Mouse (Mus musculus): ENCODE measurements around the gene Hspa5. TPM values are rescaled to one million over a fixed set of nuclear protein-coding genes. Genes with fewer than 3 reads are reported as not detected.
"Not testable (repeated sequence)": the region's sequence is repeated elsewhere in the genome, so short reads cannot be mapped to it uniquely, and the experiment has no call there.

The Hspa5 gene
- polyA plus RNA-seq, 1 experiment from 2014 or later = 940 TPM

GRCm38 (mm10) chr2:34801516-34802482, 30.0 kb downstream of the Hspa5 start:
- Histone ChIP-seq H3K36me3 (ENCODE audit: control insufficient read depth, insufficient read depth, low read length) (peaks cover 5% of the 10 kb centered on the region; the same call in 1 of the 2 replicates), H3K27ac (ENCODE audit: low read length) (peak overlapping the region; percentile 86), H3K4me3 (ENCODE audit: low read length) (peak overlapping the region; percentile 71), H3K9me3 (ENCODE audit: control insufficient read depth, low read length) (no peaks in the 10 kb centered on the region), H3K4me1 (replicated peaks; ENCODE audit: control insufficient read depth, insufficient read depth, low read length) (peaks cover 20% of the 10 kb centered on the region), H3K9ac (ENCODE audit: low read length) (peak overlapping the region; percentile 87), H3K4me2 (ENCODE audit: low read depth, low read length) (peak overlapping the region; percentile 48), H3K27me3 (ENCODE audit: control insufficient read depth, insufficient read depth, low read depth, low read length) (no peaks in the 10 kb centered on the region)
- ATAC-seq (ENCODE audit: low read depth) = peak; percentile 97
- WGBS = 4% methylated on average over 39 of the region's 39 CpGs

- Histone ChIP-seq H3K4me1 (replicated peaks; ENCODE audit: control insufficient read depth, insufficient read depth, low read length) (peaks cover 20% of the 10 kb centered on the region), H3K4me2 (ENCODE audit: low read depth, low read length) (peak overlapping the region; percentile 79), H3K27ac (ENCODE audit: low read length) (peak overlapping the region; percentile 86), H3K9ac (ENCODE audit: low read length) (peak overlapping the region; percentile 87), H3K4me3 (ENCODE audit: low read length) (peak overlapping the region; percentile 71)
- WGBS = 0% methylated on average over 21 of the region's 32 CpGs
- not testable (repeated sequence) for H3K27me3 ChIP-seq (ENCODE audit: control insufficient read depth, insufficient read depth, low read depth, low read length); H3K9me3 ChIP-seq (ENCODE audit: control insufficient read depth, low read length); H3K36me3 ChIP-seq (ENCODE audit: control insufficient read depth, insufficient read depth, low read length)
- peak; percentile 47 for ATAC-seq (ENCODE audit: low read depth)
These were observed 30.9 kb downstream of the Hspa5 start for GRCm38 (mm10) chr2:34802565-34803245.

- H3K36me3 ChIP-seq (ENCODE audit: control insufficient read depth, insufficient read depth, low read length) = peaks cover 7% of the 10 kb centered on the region; the same call in 1 of the 2 replicates
- H3K27ac ChIP-seq (ENCODE audit: low read length) = no peak overlapping the region
- H3K27me3 ChIP-seq (ENCODE audit: control insufficient read depth, insufficient read depth, low read depth, low read length) = no peaks in the 10 kb centered on the region
- 83% methylated on average over 3 of the region's 3 CpGs for WGBS
- H3K9ac ChIP-seq (ENCODE audit: low read length) = no peak overlapping the region
- 0 out of 2 replicates have a peak overlapping the region, but pooled peaks have one; percentile 6 for H3K4me3 ChIP-seq (ENCODE audit: low read length)
- H3K4me2 ChIP-seq (ENCODE audit: low read depth, low read length) = peak overlapping the region; percentile 50
- H3K4me1 ChIP-seq (replicated peaks; ENCODE audit: control insufficient read depth, insufficient read depth, low read length) = peaks cover 20% of the 10 kb centered on the region
- H3K9me3 ChIP-seq (ENCODE audit: control insufficient read depth, low read length) = no peaks in the 10 kb centered on the region
- ATAC-seq (ENCODE audit: low read depth) = no peak
These were observed 32.0 kb downstream of the Hspa5 start for GRCm38 (mm10) chr2:34803746-34804145.

- ATAC-seq (ENCODE audit: low read depth) = no peak
- Histone ChIP-seq H3K4me1 (replicated peaks; ENCODE audit: control insufficient read depth, insufficient read depth, low read length) (peaks cover 16% of the 10 kb centered on the region), H3K9ac (ENCODE audit: low read length) (no peak overlapping the region), H3K9me3 (ENCODE audit: control insufficient read depth, low read length) (no peaks in the 10 kb centered on the region), H3K36me3 (ENCODE audit: control insufficient read depth, insufficient read depth, low read length) (peaks cover 9% of the 10 kb centered on the region; the same call in 1 of the 2 replicates), H3K27me3 (ENCODE audit: control insufficient read depth, insufficient read depth, low read depth, low read length) (no peaks in the 10 kb centered on the region), H3K4me3 (ENCODE audit: low read length) (no peak overlapping the region), H3K27ac (ENCODE audit: low read length) (no peak overlapping the region), H3K4me2 (ENCODE audit: low read depth, low read length) (no peak overlapping the region)
- 96% methylated on average over 2 of the region's 2 CpGs for WGBS
These were observed 32.4 kb downstream of the Hspa5 start for GRCm38 (mm10) chr2:34804172-34804571.

GRCm38 (mm10) chr2:34804815-34805214, 33.0 kb downstream of the Hspa5 start:
- WGBS = 78% methylated on average over 1 of the region's 1 CpGs
- Histone ChIP-seq H3K4me3 (ENCODE audit: low read length) (no peak overlapping the region), H3K9ac (ENCODE audit: low read length) (no peak overlapping the region), H3K4me2 (ENCODE audit: low read depth, low read length) (no peak overlapping the region), H3K4me1 (replicated peaks; ENCODE audit: control insufficient read depth, insufficient read depth, low read length) (peaks cover 16% of the 10 kb centered on the region), H3K27ac (ENCODE audit: low read length) (no peak overlapping the region), H3K9me3 (ENCODE audit: control insufficient read depth, low read length) (no peaks in the 10 kb centered on the region), H3K36me3 (ENCODE audit: control insufficient read depth, insufficient read depth, low read length) (peaks cover 9% of the 10 kb centered on the region; the same call in 1 of the 2 replicates), H3K27me3 (ENCODE audit: control insufficient read depth, insufficient read depth, low read depth, low read length) (no peaks in the 10 kb centered on the region)
- no peak for ATAC-seq (ENCODE audit: low read depth)

- H3K27me3 ChIP-seq (ENCODE audit: control insufficient read depth, insufficient read depth, low read depth, low read length) = no peaks in the 10 kb centered on the region
- peaks cover 9% of the 10 kb centered on the region; the same call in 1 of the 2 replicates for H3K36me3 ChIP-seq (ENCODE audit: control insufficient read depth, insufficient read depth, low read length)
- 86% methylated on average over 10 of the region's 10 CpGs for WGBS
- H3K9me3 ChIP-seq (ENCODE audit: control insufficient read depth, low read length) = no peaks in the 10 kb centered on the region
- ATAC-seq (ENCODE audit: low read depth) = no peak
- H3K4me3 ChIP-seq (ENCODE audit: low read length) = no peak overlapping the region
- no peak overlapping the region for H3K9ac ChIP-seq (ENCODE audit: low read length)
- H3K27ac ChIP-seq (ENCODE audit: low read length) = no peak overlapping the region
- no peak overlapping the region for H3K4me2 ChIP-seq (ENCODE audit: low read depth, low read length)
- peaks cover 11% of the 10 kb centered on the region for H3K4me1 ChIP-seq (replicated peaks; ENCODE audit: control insufficient read depth, insufficient read depth, low read length)
These were observed 33.7 kb downstream of the Hspa5 start for GRCm38 (mm10) chr2:34805364-34805950.

GRCm38 (mm10) chr2:34808057-34808456, 36.3 kb downstream of the Hspa5 start:
- Histone ChIP-seq H3K4me1 (replicated peaks; ENCODE audit: control insufficient read depth, insufficient read depth, low read length) (peaks cover 10% of the 10 kb centered on the region), H3K4me2 (ENCODE audit: low read depth, low read length) (no peak overlapping the region), H3K27me3 (ENCODE audit: control insufficient read depth, insufficient read depth, low read depth, low read length) (no peaks in the 10 kb centered on the region), H3K9ac (ENCODE audit: low read length) (no peak overlapping the region), H3K27ac (ENCODE audit: low read length) (no peak overlapping the region), H3K9me3 (ENCODE audit: control insufficient read depth, low read length) (no peaks in the 10 kb centered on the region), H3K4me3 (ENCODE audit: low read length) (no peak overlapping the region), H3K36me3 (ENCODE audit: control insufficient read depth, insufficient read depth, low read length) (peaks cover 20% of the 10 kb centered on the region)
- 63% methylated on average over 2 of the region's 2 CpGs for WGBS
- no peak for ATAC-seq (ENCODE audit: low read depth)

GRCm38 (mm10) chr2:34809568-34809967, 37.8 kb downstream of the Hspa5 start:
- Histone ChIP-seq H3K4me1 (replicated peaks; ENCODE audit: control insufficient read depth, insufficient read depth, low read length) (peaks cover under 1% of the 10 kb centered on the region), H3K9ac (ENCODE audit: low read length) (no peak overlapping the region), H3K27ac (ENCODE audit: low read length) (no peak overlapping the region), H3K4me3 (ENCODE audit: low read length) (no peak overlapping the region), H3K36me3 (ENCODE audit: control insufficient read depth, insufficient read depth, low read length) (peaks cover 25% of the 10 kb centered on the region), H3K4me2 (ENCODE audit: low read depth, low read length) (no peak overlapping the region), H3K27me3 (ENCODE audit: control insufficient read depth, insufficient read depth, low read depth, low read length) (no peaks in the 10 kb centered on the region), H3K9me3 (ENCODE audit: control insufficient read depth, low read length) (no peaks in the 10 kb centered on the region)
- 88% methylated on average over 1 of the region's 1 CpGs for WGBS
- no peak for ATAC-seq (ENCODE audit: low read depth)

GRCm38 (mm10) chr2:34810775-34811174, 39.0 kb downstream of the Hspa5 start:
- WGBS = 91% methylated on average over 3 of the region's 3 CpGs
- H3K4me1 ChIP-seq (replicated peaks; ENCODE audit: control insufficient read depth, insufficient read depth, low read length) = no peaks in the 10 kb centered on the region
- H3K9me3 ChIP-seq (ENCODE audit: control insufficient read depth, low read length) = no peaks in the 10 kb centered on the region
- H3K4me3 ChIP-seq (ENCODE audit: low read length) = no peak overlapping the region
- no peak for ATAC-seq (ENCODE audit: low read depth)
- no peak overlapping the region for H3K4me2 ChIP-seq (ENCODE audit: low read depth, low read length)
- H3K27ac ChIP-seq (ENCODE audit: low read length) = no peak overlapping the region
- H3K9ac ChIP-seq (ENCODE audit: low read length) = no peak overlapping the region
- H3K27me3 ChIP-seq (ENCODE audit: control insufficient read depth, insufficient read depth, low read depth, low read length) = no peaks in the 10 kb centered on the region
- H3K36me3 ChIP-seq (ENCODE audit: control insufficient read depth, insufficient read depth, low read length) = peaks cover 30% of the 10 kb centered on the region

Measured in lung, embryonic 16.5 days (tissue).